Mouse (Mus musculus) intestine, embryonic 16.5 days (tissue): Measurements from ENCODE around the gene Erfe. TPM values are rescaled to one million over a fixed set of nuclear protein-coding genes. Genes with fewer than 3 reads are reported as not detected.

Experiments
- ATAC-seq: fragments of 200-750 bp; cut with Nextera tagmentation; 2 replicates; pipeline ENCODE4 v1.8.0; 2017; ENCODE audit warnings: moderate TSS enrichment, moderate library complexity
- H3K27ac ChIP-seq: fragments of 300-500 bp; sonication (generic); 2 replicates; pipeline ENCODE4 v1.5.1; 2014; ENCODE audit warnings: mild to moderate bottlenecking, low read length
- H3K27me3 ChIP-seq: fragments of 300-500 bp; sonication (generic); replicated peaks from 2 replicates; pipeline ENCODE4 v1.6.1; 2014; ENCODE audit warnings: low read length, control low read depth, mixed read lengths; ENCODE audit not compliant: control insufficient read depth, insufficient read depth
- H3K36me3 ChIP-seq: fragments of 300-500 bp; sonication (generic); 2 replicates; pipeline ENCODE4 v1.6.1; 2014; ENCODE audit warnings: low read length, control low read depth; ENCODE audit not compliant: control insufficient read depth, insufficient read depth
- H3K4me1 ChIP-seq: fragments of 300-500 bp; sonication (generic); 2 replicates; pipeline ENCODE4 v1.6.1; 2014; ENCODE audit warnings: low read length, control low read depth, mixed read lengths; ENCODE audit not compliant: control insufficient read depth, insufficient read depth
- H3K4me2 ChIP-seq: fragments of 300-500 bp; sonication (generic); 2 replicates; pipeline ENCODE4 v1.6.1; 2014; ENCODE audit warnings: low read depth, low read length, control low read depth
- H3K4me3 ChIP-seq: fragments of 300-500 bp; sonication (generic); 2 replicates; pipeline ENCODE4 v1.5.1; 2014; ENCODE audit warnings: mild to moderate bottlenecking, low read length
- H3K9ac ChIP-seq: fragments of 300-500 bp; sonication (generic); 2 replicates; pipeline ENCODE4 v1.6.1; 2014; ENCODE audit warnings: low read depth, low read length
- H3K9me3 ChIP-seq: fragments of 300-500 bp; sonication (generic); 2 replicates; pipeline ENCODE4 v1.6.1; 2016; ENCODE audit warnings: low read length, control low read depth; ENCODE audit not compliant: control insufficient read depth
- WGBS: fragments of 180-500 bp; shearing (Covaris S2); extraction: QIAGEN DNeasy Blood & Tissue Kit; methylation state at CpG from one replicate; pipeline ENCODE4 v1.1.7; 2014; 5-methylcytosine and 5-hydroxymethylcytosine counted together
- polyA plus RNA-seq: library from polyadenylated mRNA; unstranded; fragments of >200 nt; fragmentation: Nextera tagmentation; extraction: Ambion mirVana; gene quantifications from 2 replicates; pipeline ENCODE4 v1.2.1, GENCODE M21; 2015

Erfe gene
- polyA plus RNA-seq, 1 experiment from 2014 or later: 9.0 TPM

- no peak overlapping the region for H3K4me2 ChIP-seq
- 70% methylated on average over 4 of the region's 4 CpGs for WGBS
- peaks cover 26% of the 10 kb centered on the region for H3K4me1 ChIP-seq
- H3K27ac ChIP-seq: peak overlapping the region; percentile 94
- peaks cover 8% of the 10 kb centered on the region; the same call in 1 of the 2 replicates for H3K36me3 ChIP-seq
- H3K27me3 ChIP-seq: no peaks in the 10 kb centered on the region
- no peaks in the 10 kb centered on the region for H3K9me3 ChIP-seq
- no peak overlapping the region for H3K4me3 ChIP-seq
- ATAC-seq: no peak
- H3K9ac ChIP-seq: peak overlapping the region; percentile 68
Measured at GRCm38 (mm10) chr1:91414903-91415302, 48.7 kb downstream of the Erfe start.

GRCm38 (mm10) chr1:91415311-91415710, 49.1 kb downstream of the Erfe start:
- H3K4me3 ChIP-seq: no peak overlapping the region
- no peaks in the 10 kb centered on the region for H3K9me3 ChIP-seq
- whole genome bisulfite sequencing: 76% methylated on average over 5 of the region's 5 CpGs
- H3K9ac ChIP-seq: no peak overlapping the region; the same call in 1 of the 2 replicates
- no peak for ATAC-seq
- H3K27ac ChIP-seq: peak overlapping the region; percentile 26
- no peaks in the 10 kb centered on the region for H3K27me3 ChIP-seq
- peaks cover 26% of the 10 kb centered on the region for H3K4me1 ChIP-seq
- no peak overlapping the region for H3K4me2 ChIP-seq
- peaks cover 8% of the 10 kb centered on the region; the same call in 1 of the 2 replicates for H3K36me3 ChIP-seq

GRCm38 (mm10) chr1:91417991-91418390, 51.8 kb downstream of the Erfe start:
- WGBS: 48% methylated on average over 1 of the region's 1 CpGs
- H3K9me3 ChIP-seq: no peaks in the 10 kb centered on the region
- no peak for ATAC-seq
- no peaks in the 10 kb centered on the region for H3K27me3 ChIP-seq
- H3K4me1 ChIP-seq: peaks cover 16% of the 10 kb centered on the region
- no peak overlapping the region for H3K27ac ChIP-seq
- no peak overlapping the region for H3K9ac ChIP-seq
- H3K4me3 ChIP-seq: no peak overlapping the region
- no peak overlapping the region for H3K4me2 ChIP-seq
- H3K36me3 ChIP-seq: peaks cover 13% of the 10 kb centered on the region

- Histone ChIP-seq H3K9ac (no peak overlapping the region), H3K4me2 (no peak overlapping the region), H3K9me3 (no peaks in the 10 kb centered on the region), H3K4me3 (no peak overlapping the region), H3K4me1 (peaks cover 1% of the 10 kb centered on the region; the same call in 1 of the 2 replicates), H3K27me3 (no peaks in the 10 kb centered on the region), H3K36me3 (peaks cover 13% of the 10 kb centered on the region), H3K27ac (no peak overlapping the region)
- 70% methylated on average over 10 of the region's 10 CpGs for WGBS
- peak; percentile 47; the same call in 1 of the 2 replicates for ATAC-seq
Measured at GRCm38 (mm10) chr1:91419862-91420600, 53.8 kb downstream of the Erfe start.

GRCm38 (mm10) chr1:91420601-91421065, 54.4 kb downstream of the Erfe start:
- H3K36me3 ChIP-seq: peaks cover 13% of the 10 kb centered on the region
- H3K4me1 ChIP-seq: no peaks in the 10 kb centered on the region
- H3K9me3 ChIP-seq: no peaks in the 10 kb centered on the region
- H3K9ac ChIP-seq: no peak overlapping the region
- ATAC-seq: no peak
- H3K4me2 ChIP-seq: no peak overlapping the region
- H3K4me3 ChIP-seq: no peak overlapping the region
- no peaks in the 10 kb centered on the region for H3K27me3 ChIP-seq
- no peak overlapping the region for H3K27ac ChIP-seq
- 93% methylated on average over 8 of the region's 8 CpGs for WGBS

Other genes starting within 250 kb of the Erfe start
- gene Rbm44, start 221.3 kb upstream of the Erfe start, polyA plus RNA-seq: 0.44 and 0.53 TPM in 2 replicates
- gene Ramp1, start 186.6 kb upstream of the Erfe start, polyA plus RNA-seq: 11.4 and 11.9 TPM in 2 replicates
- 58.5 and 68.8 TPM in 2 replicates for gene Ube2f, start 116.1 kb upstream of the Erfe start, polyA plus RNA-seq
- 27.4 and 28.6 TPM in 2 replicates for gene Scly, start 68.1 kb upstream of the Erfe start, polyA plus RNA-seq
- 0.07 and 0.09 TPM in 2 replicates for gene Espnl, start 44.4 kb upstream of the Erfe start, polyA plus RNA-seq
- 0.37 and 0.38 TPM in 2 replicates for gene Klhl30, start 15.4 kb upstream of the Erfe start, polyA plus RNA-seq
- gene Ilkap, start 32.4 kb downstream of the Erfe start, polyA plus RNA-seq: 102 and 112 TPM in 2 replicates
- 98.7 and 105 TPM in 2 replicates for gene Hes6, start 47.6 kb downstream of the Erfe start, polyA plus RNA-seq
- 8.9 and 11.7 TPM in 2 replicates for gene Per2, start 92.9 kb downstream of the Erfe start, polyA plus RNA-seq
- 6.2 and 6.7 TPM in 2 replicates for gene Traf3ip1, start 128.2 kb downstream of the Erfe start, polyA plus RNA-seq
- 3.1 and 3.4 TPM in 2 replicates for gene Asb1, start 174.1 kb downstream of the Erfe start, polyA plus RNA-seq